Mouse (Mus musculus) WW6 (cell line): Measurements from ENCODE around the gene Rps6ka5.

Experiments
- DNase-seq: peaks from one replicate; pipeline ENCODE4 v3.0.0-alpha.2; 2013; ENCODE audit warnings: low read depth, low spot score

Gene Rps6ka5

GRCm38 (mm10) chr12:100726651-100727050, at the start of gene Rps6ka5:
TSS of gene Rps6ka5 (minus strand) at chr12:100726983.
- no peak for DNase-seq

GRCm38 (mm10) chr12:100775911-100776581, 49.3 kb upstream of the Rps6ka5 start:
- no peak for DNase-seq

- DNase-seq = no peak
Measured at GRCm38 (mm10) chr12:100775291-100775690, 48.5 kb upstream of the Rps6ka5 start.

- no peak for DNase-seq
Measured at GRCm38 (mm10) chr12:100774756-100775155, 48.0 kb upstream of the Rps6ka5 start.

GRCm38 (mm10) chr12:100772230-100772984, 45.6 kb upstream of the Rps6ka5 start:
- DNase-seq = no peak

GRCm38 (mm10) chr12:100770765-100771164, 44.0 kb upstream of the Rps6ka5 start:
- DNase-seq = no peak

- DNase-seq = no peak
Measured at GRCm38 (mm10) chr12:100769871-100770270, 43.1 kb upstream of the Rps6ka5 start.

- no peak for DNase-seq
Measured at GRCm38 (mm10) chr12:100764329-100765018, 37.7 kb upstream of the Rps6ka5 start.

- DNase-seq = no peak
Measured at GRCm38 (mm10) chr12:100762663-100763425, 36.1 kb upstream of the Rps6ka5 start.

- no peak for DNase-seq
Measured at GRCm38 (mm10) chr12:100757427-100757826, 30.6 kb upstream of the Rps6ka5 start.

- no peak for DNase-seq
Measured at GRCm38 (mm10) chr12:100753716-100754115, 26.9 kb upstream of the Rps6ka5 start.

GRCm38 (mm10) chr12:100752977-100753376, 26.2 kb upstream of the Rps6ka5 start:
- no peak for DNase-seq

- no peak for DNase-seq
Measured at GRCm38 (mm10) chr12:100742468-100742867, 15.7 kb upstream of the Rps6ka5 start.

- no peak for DNase-seq
Measured at GRCm38 (mm10) chr12:100740313-100740712, 13.5 kb upstream of the Rps6ka5 start.

- DNase-seq = no peak
Measured at GRCm38 (mm10) chr12:100739011-100739570, 12.3 kb upstream of the Rps6ka5 start.

- no peak for DNase-seq
Measured at GRCm38 (mm10) chr12:100738498-100738897, 11.7 kb upstream of the Rps6ka5 start.

GRCm38 (mm10) chr12:100735581-100735980, 8.8 kb upstream of the Rps6ka5 start:
- no peak for DNase-seq

- DNase-seq = no peak
Measured at GRCm38 (mm10) chr12:100735156-100735555, 8.4 kb upstream of the Rps6ka5 start.

- no peak for DNase-seq
Measured at GRCm38 (mm10) chr12:100728646-100729485, 2.1 kb upstream of the Rps6ka5 start.

- DNase-seq = no peak
Measured at GRCm38 (mm10) chr12:100727891-100728290, 1.1 kb upstream of the Rps6ka5 start.

- no peak for DNase-seq
Measured at GRCm38 (mm10) chr12:100725458-100725786, 1.4 kb downstream of the Rps6ka5 start.
